Mouse (Mus musculus): Measurements from ENCODE around the gene Gm15319.
"Not testable (repeated sequence)": the region's sequence is repeated elsewhere in the genome, so short reads cannot be mapped to it uniquely, and the experiment has no call there.

GRCm38 (mm10) chr8:20288878-20289277, 74.1 kb downstream of the Gm15319 start:
- TF ChIP-seq TAL1 (conservative IDR thresholded peaks at IDR 0.05; ENCODE audit: low read depth, low read length); CTCF (IDR thresholded peaks at IDR 0.05; ENCODE audit: low read depth, low read length); GATA1 (IDR thresholded peaks at IDR 0.05; ENCODE audit: borderline replicate concordance, low read length); POLR2AphosphoS5 (IDR thresholded peaks at IDR 0.05; ENCODE audit: insufficient replicate concordance, low read depth, low read length): not testable (repeated sequence)

Measured in G1E (cell line).